Comparison of ENCODE assay signal across 9 mouse cellular contexts in the genomic region with DNA sequence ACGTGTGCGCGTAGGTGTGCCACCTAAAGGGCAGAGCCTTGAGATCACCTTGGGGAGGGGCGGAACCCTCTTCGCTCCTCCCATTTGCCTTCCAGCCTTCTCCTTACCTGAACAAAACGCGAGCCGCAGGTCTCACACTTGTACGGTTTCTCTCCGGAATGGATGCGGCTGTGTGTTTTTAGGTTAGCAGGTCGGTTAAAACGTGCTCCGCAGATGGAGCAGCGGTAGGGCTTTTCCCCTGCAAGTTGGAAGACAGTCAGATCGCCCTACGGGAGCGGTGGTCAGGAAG. TPM values are rescaled to one million over a fixed set of nuclear protein-coding genes. Genes with fewer than 3 reads are reported as not detected.
A peak's percentile ranks its signal among the peaks of the same experiment; 100 is the strongest.
DNase-seq lines count a peak whose midpoint lies in the region; ATAC-seq lines count a peak whose summit lies in the region.
"Had no signal": no experiment of that assay in that cellular context is flagged by ENCODE, and none has a peak within 500 bp of the region (broad histone marks: within the 10 kb centered on the region; RNA-seq: fewer than 3 reads in every experiment).

No protein-coding gene starts in this region.

- H3K36me3 ChIP-seq in heart, embryonic 12.5 days, result no peaks in the 10 kb centered on the region
- no peaks in the 10 kb centered on the region for H3K36me3 ChIP-seq in embryonic facial prominence, embryonic 13.5 days
- no peaks in the 10 kb centered on the region for H3K36me3 ChIP-seq in kidney, embryonic 15.5 days
- no peaks in the 10 kb centered on the region for H3K36me3 ChIP-seq in midbrain, embryonic 14.5 days (ENCODE audit: control insufficient read depth, insufficient read depth, low read length)

- no peak for ATAC-seq in heart, embryonic 12.5 days (ENCODE audit: insufficient number of reproducible peaks, low FRiP score)
- ATAC-seq in embryonic facial prominence, embryonic 13.5 days (ENCODE audit: insufficient number of reproducible peaks, insufficient read depth, low FRiP score, low TSS enrichment, low read depth), result no peak
- ATAC-seq in kidney, embryonic 15.5 days (replicated peaks; ENCODE audit: low FRiP score), result no peak
- ATAC-seq in midbrain, embryonic 14.5 days (ENCODE audit: low FRiP score, low TSS enrichment), result no peak

- peak overlapping the region; percentile 70 for H3K4me2 ChIP-seq in heart, embryonic 12.5 days
- H3K4me2 ChIP-seq in embryonic facial prominence, embryonic 13.5 days, result peak overlapping the region; percentile 52
- peak overlapping the region; percentile 55 for H3K4me2 ChIP-seq in kidney, embryonic 15.5 days
- H3K4me2 ChIP-seq in midbrain, embryonic 14.5 days (ENCODE audit: low read length), result peak overlapping the region; percentile 41

- H3K9me3 ChIP-seq in heart, embryonic 12.5 days (replicated peaks), result no peaks in the 10 kb centered on the region
- no peaks in the 10 kb centered on the region for H3K9me3 ChIP-seq in embryonic facial prominence, embryonic 13.5 days
- H3K9me3 ChIP-seq in kidney, embryonic 15.5 days (replicated peaks), result no peaks in the 10 kb centered on the region
- no peaks in the 10 kb centered on the region for H3K9me3 ChIP-seq in midbrain, embryonic 14.5 days (ENCODE audit: control insufficient read depth, low read length)
- H3K9me3 ChIP-seq: G1E had no signal

- peak overlapping the region; percentile 51 for H3K4me3 ChIP-seq in heart, embryonic 12.5 days
- H3K4me3 ChIP-seq in embryonic facial prominence, embryonic 13.5 days, result peak overlapping the region; percentile 30
- peak overlapping the region; percentile 45 for H3K4me3 ChIP-seq in kidney, embryonic 15.5 days (replicated peaks)
- peak overlapping the region; percentile 18 for H3K4me3 ChIP-seq in midbrain, embryonic 14.5 days (replicated peaks; ENCODE audit: low read depth, low read length)

- DNase-seq in heart, postnatal 10 days, result no peak
- no peak for DNase-seq in midbrain, embryonic 14.5 days
- DNase-seq in urinary bladder, adult 2 months (ENCODE audit: low spot score), result no peak
- DNase-seq in spleen, postnatal 36 days (ENCODE audit: low spot score in 2 of 2), result no peak
- DNase-seq in layer of hippocampus, postnatal 10 days (ENCODE audit: low spot score in 2 of 2), result no peak

- peak overlapping the region; percentile 64 for H3K9ac ChIP-seq in heart, embryonic 12.5 days
- H3K9ac ChIP-seq in embryonic facial prominence, embryonic 13.5 days, result peak overlapping the region; percentile 55
- 0 out of 2 replicates have a peak overlapping the region, but pooled peaks have one; percentile 42 for H3K9ac ChIP-seq in kidney, embryonic 15.5 days
- 0 out of 2 replicates have a peak overlapping the region, but pooled peaks have one; percentile 13 for H3K9ac ChIP-seq in midbrain, embryonic 14.5 days (replicated peaks; ENCODE audit: low read length)

- intact Hi-C loops in heart, postnatal 10 days (cut with DNase I), result no loop called here

- peaks cover 56% of the 10 kb centered on the region for H3K4me1 ChIP-seq in heart, embryonic 12.5 days (replicated peaks)
- H3K4me1 ChIP-seq in embryonic facial prominence, embryonic 13.5 days, result peaks cover 41% of the 10 kb centered on the region
- peaks cover 59% of the 10 kb centered on the region for H3K4me1 ChIP-seq in kidney, embryonic 15.5 days
- H3K4me1 ChIP-seq in midbrain, embryonic 14.5 days (ENCODE audit: control insufficient read depth, insufficient read depth, low read length), result peaks cover 13% of the 10 kb centered on the region

- peaks cover 52% of the 10 kb centered on the region for H3K27me3 ChIP-seq in heart, embryonic 12.5 days (replicated peaks)
- H3K27me3 ChIP-seq in embryonic facial prominence, embryonic 13.5 days, result peaks cover 84% of the 10 kb centered on the region
- H3K27me3 ChIP-seq in kidney, embryonic 15.5 days, result peaks cover 82% of the 10 kb centered on the region
- H3K27me3 ChIP-seq in midbrain, embryonic 14.5 days (ENCODE audit: control insufficient read depth, insufficient read depth, low read length), result peaks cover 56% of the 10 kb centered on the region

- H3K27ac ChIP-seq in heart, embryonic 12.5 days (ENCODE audit: poor library complexity, severe bottlenecking), result no peak overlapping the region
- no peak overlapping the region for H3K27ac ChIP-seq in embryonic facial prominence, embryonic 13.5 days
- H3K27ac ChIP-seq in kidney, embryonic 15.5 days, result no peak overlapping the region
- H3K27ac ChIP-seq in midbrain, embryonic 14.5 days (replicated peaks; ENCODE audit: low read depth, low read length), result no peak overlapping the region

- WGBS in heart, embryonic 12.5 days, result 10% methylated on average over 18 of the region's 18 CpGs
- 4% methylated on average over 18 of the region's 18 CpGs for WGBS in embryonic facial prominence, embryonic 13.5 days
- 5% methylated on average over 18 of the region's 18 CpGs for WGBS in kidney, embryonic 15.5 days
- 10% methylated on average over 18 of the region's 18 CpGs for WGBS in midbrain, embryonic 14.5 days

RNA-seq across cellular contexts. Expression of a gene that starts 3.1 kb away (rescaled TPM):
- polyA plus RNA-seq in heart, embryonic 12.5 days (2016; fragmentation: Nextera tagmentation; extraction: Ambion mirVana), result 17.6 and 19.6 TPM in 2 replicates
- 10 to 100 TPM; 54.7 to 55.5 TPM for total RNA-seq in heart, postnatal 10 days (2021)
- 11.1 and 11.3 TPM in 2 replicates for polyA plus RNA-seq in embryonic facial prominence, embryonic 13.5 days (2015; fragmentation: Nextera tagmentation; extraction: Ambion mirVana)
- 26.9 and 28.4 TPM in 2 replicates for polyA plus RNA-seq in kidney, embryonic 15.5 days (2015; fragmentation: Nextera tagmentation; extraction: Ambion mirVana)
- 2.5 and 4.4 TPM in 2 replicates for polyA plus RNA-seq in midbrain, embryonic 14.5 days (2014; fragmentation: Nextera tagmentation; extraction: Ambion mirVana)
- polyA plus RNA-seq in urinary bladder, adult 2 months (2012; rRNA removed), result 4.0 and 4.1 TPM in 2 replicates
- total RNA-seq in layer of hippocampus, postnatal 10 days (2021), result 1 to 10 TPM; 4.3 to 7.4 TPM
- polyA plus RNA-seq: G1E had no signal

RNA-seq across cellular contexts. Expression of a gene that starts 5.7 kb away (rescaled TPM):
- polyA plus RNA-seq in heart, embryonic 12.5 days (2016; fragmentation: Nextera tagmentation; extraction: Ambion mirVana), result 7.7 and 9.1 TPM in 2 replicates
- 1 to 10 TPM; 5.2 to 6.8 TPM for total RNA-seq in heart, postnatal 10 days (2021)
- polyA plus RNA-seq in embryonic facial prominence, embryonic 13.5 days (2015; fragmentation: Nextera tagmentation; extraction: Ambion mirVana), result 9.8 and 13.0 TPM in 2 replicates
- 13.3 TPM in 2 replicates for polyA plus RNA-seq in kidney, embryonic 15.5 days (2015; fragmentation: Nextera tagmentation; extraction: Ambion mirVana)
- polyA plus RNA-seq in midbrain, embryonic 14.5 days (2014; fragmentation: Nextera tagmentation; extraction: Ambion mirVana), result 10.0 and 10.7 TPM in 2 replicates
- 7.0 and 8.5 TPM in 2 replicates for polyA plus RNA-seq in urinary bladder, adult 2 months (2012; rRNA removed)
- 10 to 100 TPM in 1 of 2 experiments, 1 to 10 TPM in 1; 9.2 to 12.1 TPM for total RNA-seq in layer of hippocampus, postnatal 10 days (2021)

RNA-seq across cellular contexts. Expression of a gene that starts 11.2 kb away (rescaled TPM):
- 125 and 126 TPM in 2 replicates for polyA plus RNA-seq in heart, embryonic 12.5 days (2016; fragmentation: Nextera tagmentation; extraction: Ambion mirVana)
- total RNA-seq in heart, postnatal 10 days (2021), result 10 to 100 TPM; 54.8 to 60.8 TPM
- polyA plus RNA-seq in embryonic facial prominence, embryonic 13.5 days (2015; fragmentation: Nextera tagmentation; extraction: Ambion mirVana), result 188 and 200 TPM in 2 replicates
- polyA plus RNA-seq in kidney, embryonic 15.5 days (2015; fragmentation: Nextera tagmentation; extraction: Ambion mirVana), result 178 and 179 TPM in 2 replicates
- polyA plus RNA-seq in midbrain, embryonic 14.5 days (2014; fragmentation: Nextera tagmentation; extraction: Ambion mirVana), result 171 and 205 TPM in 2 replicates
- polyA plus RNA-seq in urinary bladder, adult 2 months (2012; rRNA removed), result 55.2 and 69.0 TPM in 2 replicates
- total RNA-seq in layer of hippocampus, postnatal 10 days (2021), result 10 to 100 TPM; 44.8 to 55.3 TPM

RNA-seq across cellular contexts. Expression of a gene that starts 13.1 kb away (rescaled TPM):
- polyA plus RNA-seq in heart, embryonic 12.5 days (2016; fragmentation: Nextera tagmentation; extraction: Ambion mirVana), result 9.0 and 9.5 TPM in 2 replicates
- total RNA-seq in heart, postnatal 10 days (2021), result 1 to 10 TPM; 3.3 to 3.4 TPM
- 11.7 and 13.9 TPM in 2 replicates for polyA plus RNA-seq in embryonic facial prominence, embryonic 13.5 days (2015; fragmentation: Nextera tagmentation; extraction: Ambion mirVana)
- 10.4 and 13.0 TPM in 2 replicates for polyA plus RNA-seq in kidney, embryonic 15.5 days (2015; fragmentation: Nextera tagmentation; extraction: Ambion mirVana)
- 13.4 and 16.3 TPM in 2 replicates for polyA plus RNA-seq in midbrain, embryonic 14.5 days (2014; fragmentation: Nextera tagmentation; extraction: Ambion mirVana)
- 7.4 and 8.7 TPM in 2 replicates for polyA plus RNA-seq in urinary bladder, adult 2 months (2012; rRNA removed)
- total RNA-seq in layer of hippocampus, postnatal 10 days (2021), result 1 to 10 TPM; 6.6 to 8.7 TPM

RNA-seq across cellular contexts. Expression of a gene that starts 13.1 kb away (rescaled TPM):
- 204 and 207 TPM in 2 replicates for polyA plus RNA-seq in heart, embryonic 12.5 days (2016; fragmentation: Nextera tagmentation; extraction: Ambion mirVana)
- total RNA-seq in heart, postnatal 10 days (2021), result 100 to 1,000 TPM in 1 of 2 experiments, 10 to 100 TPM in 1; 96.4 to 102 TPM
- 168 and 170 TPM in 2 replicates for polyA plus RNA-seq in embryonic facial prominence, embryonic 13.5 days (2015; fragmentation: Nextera tagmentation; extraction: Ambion mirVana)
- 203 and 212 TPM in 2 replicates for polyA plus RNA-seq in kidney, embryonic 15.5 days (2015; fragmentation: Nextera tagmentation; extraction: Ambion mirVana)
- polyA plus RNA-seq in midbrain, embryonic 14.5 days (2014; fragmentation: Nextera tagmentation; extraction: Ambion mirVana), result 321 and 350 TPM in 2 replicates
- polyA plus RNA-seq in urinary bladder, adult 2 months (2012; rRNA removed), result 128 and 143 TPM in 2 replicates
- 100 to 1,000 TPM; 306 to 350 TPM for total RNA-seq in layer of hippocampus, postnatal 10 days (2021)

Comparison
In these comparisons a context has a peak if more than half of its experiments do, and no peak if none do; other contexts are left out.
1. H3K9ac ChIP-seq: peak in every context shown above with its lines; median percentile 64 in heart, embryonic 12.5 days; 55 in embryonic facial prominence, embryonic 13.5 days; 42 in kidney, embryonic 15.5 days; 13 in midbrain, embryonic 14.5 days.